Mouse (Mus musculus): Measurements from ENCODE around the gene Mpv17l. TPM values are rescaled to one million over a fixed set of nuclear protein-coding genes. Genes with fewer than 3 reads are reported as not detected.
A peak's percentile ranks its signal among the peaks of the same experiment; 100 is the strongest.
"Not testable (repeated sequence)": the region's sequence is repeated elsewhere in the genome, so short reads cannot be mapped to it uniquely, and the experiment has no call there.

Mpv17l gene
- polyA plus RNA-seq (2012; ENCODE audit: insufficient read depth, insufficient read length, missing spikeins): 2.3 and 6.7 TPM in 2 replicates

DNA sequence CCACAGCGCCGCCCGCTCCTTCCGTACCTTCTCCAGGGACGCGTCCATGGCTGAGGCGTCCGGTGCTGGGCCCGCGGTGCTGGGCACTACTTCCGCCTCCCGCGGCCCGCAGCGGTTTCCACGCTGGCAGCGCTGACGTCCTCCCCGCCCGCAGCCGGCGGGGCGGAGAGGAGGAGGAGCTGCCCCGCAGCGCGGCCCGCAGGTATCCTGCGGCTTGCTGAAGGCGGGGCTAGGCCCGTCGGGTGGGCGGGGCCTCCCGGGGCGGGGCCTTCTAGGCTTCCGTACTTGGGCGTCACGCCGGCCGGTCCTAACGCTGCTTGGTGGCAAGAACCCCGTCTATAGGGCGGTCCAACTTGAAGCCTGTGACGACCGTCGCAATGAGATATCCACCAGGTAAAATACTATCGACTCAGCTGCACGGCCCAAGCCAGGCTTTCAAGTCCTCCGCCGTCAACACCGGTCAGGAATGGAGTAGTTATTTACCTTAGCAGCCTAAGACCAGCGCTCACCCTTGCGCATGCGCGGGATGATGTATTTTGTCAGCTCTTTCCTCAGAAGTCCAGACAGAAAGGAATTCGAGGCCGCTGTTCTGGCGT, at the start of gene Mpv17l, which contains the start of gene Pdxdc1:
Mpv17l (plus strand) TSS at position 274 of the 596 bp plus-strand sequence.
Pdxdc1 (minus strand) TSS at position 244 of the 596 bp plus-strand sequence.
- peak within 1 kb of the TSS; percentile 91 for H3K27ac ChIP-seq (replicated peaks; ENCODE audit: low read depth, low read length)

DNA sequence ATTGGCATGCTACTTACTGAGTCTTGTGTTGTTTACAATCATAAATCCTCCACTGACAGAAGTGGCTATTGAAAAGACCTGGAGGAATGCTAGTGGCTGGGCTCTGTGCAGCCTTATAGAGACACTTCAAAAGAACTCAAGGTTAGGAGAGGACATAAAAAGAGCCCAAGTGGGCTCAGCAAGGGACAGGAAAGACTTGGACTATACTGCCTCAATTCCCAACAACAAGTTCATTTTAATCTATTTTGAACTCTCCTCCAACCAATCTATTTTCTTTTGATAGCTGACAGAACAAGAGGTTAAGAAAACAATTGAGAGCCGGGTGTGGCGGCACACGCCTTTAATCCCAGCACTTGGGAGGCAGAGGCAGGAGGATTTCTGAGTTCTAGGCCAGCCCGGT, 49.1 kb upstream of the Mpv17l start:
- Histone ChIP-seq H3K4me3 (ENCODE audit: insufficient read depth, low read depth, low read length) (no peak overlapping the region), H3K27ac (replicated peaks; ENCODE audit: low read depth, low read length) (no peak overlapping the region), H3K4me1 (ENCODE audit: control insufficient read depth, insufficient read depth, insufficient read length, low read length) (no peaks in the 10 kb centered on the region)

More for the DNA sequence above, at the start of gene Mpv17l, which contains the start of gene Pdxdc1:
- Histone ChIP-seq H3K4me1 (ENCODE audit: control insufficient read depth, insufficient read depth, insufficient read length, low read length) (no peaks in the 10 kb centered on the region), H3K4me3 (ENCODE audit: insufficient read depth, low read depth, low read length) (peak within 1 kb of the TSS; percentile 96)

DNA sequence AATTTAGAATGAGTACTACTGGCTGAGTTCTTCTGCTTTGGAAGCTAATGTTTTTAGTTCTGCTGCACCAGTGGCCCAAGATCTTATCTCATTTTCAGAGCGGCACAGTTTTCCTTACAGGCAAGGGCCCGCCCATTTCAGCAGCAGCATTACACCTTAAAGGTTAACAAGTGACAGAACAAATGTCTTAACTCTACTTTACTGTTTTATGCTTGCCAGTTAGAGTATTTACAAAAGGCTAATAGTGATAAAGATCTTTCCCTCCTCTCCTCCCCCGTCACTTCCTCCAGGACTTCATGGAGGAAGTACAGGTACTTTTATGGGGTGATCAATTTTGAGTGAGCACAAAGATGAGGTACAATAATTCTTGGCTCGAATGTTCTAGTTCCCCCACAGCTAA, 36.9 kb upstream of the Mpv17l start:
- Histone ChIP-seq H3K4me3 (ENCODE audit: insufficient read depth, low read depth, low read length) (no peak overlapping the region), H3K4me1 (ENCODE audit: control insufficient read depth, insufficient read depth, insufficient read length, low read length) (no peaks in the 10 kb centered on the region), H3K27ac (replicated peaks; ENCODE audit: low read depth, low read length) (peak overlapping the region; percentile 37)

DNA sequence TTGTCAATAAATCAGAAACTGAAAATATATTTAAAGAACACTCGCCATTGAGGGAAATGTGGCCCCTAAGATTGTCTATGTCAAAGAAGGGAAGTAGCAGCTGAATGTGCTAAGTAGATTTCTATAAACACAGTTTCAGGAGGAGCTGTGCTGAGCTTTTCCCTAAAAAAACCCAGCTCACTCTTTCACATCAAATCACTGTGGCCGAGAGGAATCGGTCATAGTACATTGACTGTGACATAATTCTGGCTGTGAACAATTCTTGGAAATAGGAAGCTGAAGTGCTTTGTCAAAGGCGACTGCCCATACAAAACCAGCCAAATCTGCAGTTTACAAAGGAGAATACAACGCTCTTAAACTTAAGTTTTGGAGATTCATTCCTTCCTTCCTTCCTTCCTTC, 36.3 kb upstream of the Mpv17l start:
- peak overlapping the region; percentile 37 for H3K27ac ChIP-seq (replicated peaks; ENCODE audit: low read depth, low read length)
- no peak overlapping the region for H3K4me3 ChIP-seq (ENCODE audit: insufficient read depth, low read depth, low read length)
- H3K4me1 ChIP-seq (ENCODE audit: control insufficient read depth, insufficient read depth, insufficient read length, low read length): no peaks in the 10 kb centered on the region

DNA sequence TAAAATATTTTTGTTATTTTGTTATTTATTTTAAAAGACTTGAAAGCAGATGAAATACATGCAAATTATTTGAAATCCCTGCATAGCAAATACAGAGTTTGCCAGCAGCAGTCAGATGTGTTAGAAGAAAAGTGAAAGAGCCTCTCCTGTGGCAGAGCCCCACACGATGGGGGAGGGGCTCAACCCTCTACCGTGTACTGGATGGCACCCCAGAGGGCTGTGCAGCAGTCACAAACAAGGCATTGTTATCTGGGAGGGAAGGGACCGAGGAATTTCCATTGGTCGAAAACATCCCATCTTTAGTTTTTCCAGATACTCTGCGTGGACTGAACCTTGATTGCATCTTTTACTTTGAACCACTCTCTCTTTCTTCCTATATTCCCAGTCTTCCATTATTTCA, 35.6 kb upstream of the Mpv17l start:
- H3K4me1 ChIP-seq (ENCODE audit: control insufficient read depth, insufficient read depth, insufficient read length, low read length); H3K27ac ChIP-seq (replicated peaks; ENCODE audit: low read depth, low read length); H3K4me3 ChIP-seq (ENCODE audit: insufficient read depth, low read depth, low read length): not testable (repeated sequence)

DNA sequence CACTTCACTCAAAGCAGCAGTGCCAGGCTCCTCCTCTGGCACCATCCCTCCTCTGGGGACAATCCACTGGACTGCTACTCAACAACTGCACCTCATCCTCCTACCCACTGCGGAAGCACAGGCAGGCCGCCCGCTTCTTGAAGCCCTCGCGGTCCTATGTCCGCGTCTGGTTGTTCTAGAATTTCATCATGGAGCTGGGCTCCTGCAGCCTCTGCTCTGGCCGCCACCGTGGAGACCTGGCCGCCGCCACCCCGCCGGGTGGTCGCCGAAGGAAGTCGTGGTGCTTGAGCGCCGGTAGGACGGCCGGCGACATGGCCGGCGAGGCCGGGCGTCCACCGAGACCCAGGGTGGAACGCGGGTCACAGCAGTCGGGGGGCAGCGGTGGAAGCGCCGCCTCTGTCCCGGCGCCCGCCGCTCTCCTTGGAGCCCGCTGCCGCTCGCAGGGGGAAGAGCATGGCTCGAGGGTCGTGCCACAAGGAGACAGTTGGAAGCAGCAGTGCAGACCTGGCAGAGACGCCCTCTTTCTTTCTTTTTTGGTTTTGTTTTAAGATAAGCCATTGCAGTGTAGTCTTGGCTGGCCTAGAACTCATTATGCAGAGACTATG, 34.9 kb upstream of the Mpv17l start:
- no peak overlapping the region for H3K27ac ChIP-seq (replicated peaks; ENCODE audit: low read depth, low read length)
- no peaks in the 10 kb centered on the region for H3K4me1 ChIP-seq (ENCODE audit: control insufficient read depth, insufficient read depth, insufficient read length, low read length)
- no peak overlapping the region for H3K4me3 ChIP-seq (ENCODE audit: insufficient read depth, low read depth, low read length)

DNA sequence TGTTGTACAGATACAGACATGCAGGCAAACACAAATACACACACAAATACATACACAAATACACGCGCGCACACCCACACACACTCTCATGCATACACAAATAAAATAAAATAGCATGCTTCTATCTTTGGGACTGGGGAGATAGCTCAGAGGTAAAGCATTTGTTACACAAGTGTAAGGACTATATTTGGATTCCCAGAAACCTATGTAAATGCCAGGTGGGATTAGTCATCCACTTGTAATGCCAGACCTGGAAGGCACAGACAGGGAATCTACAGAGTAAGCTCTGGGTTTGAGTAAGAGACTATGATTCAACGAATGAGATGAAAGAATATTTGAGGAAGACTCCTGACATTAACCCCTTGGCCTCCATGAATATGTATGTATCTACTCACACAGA, 27.5 kb upstream of the Mpv17l start:
- Histone ChIP-seq H3K4me1 (ENCODE audit: control insufficient read depth, insufficient read depth, insufficient read length, low read length) (no peaks in the 10 kb centered on the region), H3K27ac (replicated peaks; ENCODE audit: low read depth, low read length) (no peak overlapping the region)

DNA sequence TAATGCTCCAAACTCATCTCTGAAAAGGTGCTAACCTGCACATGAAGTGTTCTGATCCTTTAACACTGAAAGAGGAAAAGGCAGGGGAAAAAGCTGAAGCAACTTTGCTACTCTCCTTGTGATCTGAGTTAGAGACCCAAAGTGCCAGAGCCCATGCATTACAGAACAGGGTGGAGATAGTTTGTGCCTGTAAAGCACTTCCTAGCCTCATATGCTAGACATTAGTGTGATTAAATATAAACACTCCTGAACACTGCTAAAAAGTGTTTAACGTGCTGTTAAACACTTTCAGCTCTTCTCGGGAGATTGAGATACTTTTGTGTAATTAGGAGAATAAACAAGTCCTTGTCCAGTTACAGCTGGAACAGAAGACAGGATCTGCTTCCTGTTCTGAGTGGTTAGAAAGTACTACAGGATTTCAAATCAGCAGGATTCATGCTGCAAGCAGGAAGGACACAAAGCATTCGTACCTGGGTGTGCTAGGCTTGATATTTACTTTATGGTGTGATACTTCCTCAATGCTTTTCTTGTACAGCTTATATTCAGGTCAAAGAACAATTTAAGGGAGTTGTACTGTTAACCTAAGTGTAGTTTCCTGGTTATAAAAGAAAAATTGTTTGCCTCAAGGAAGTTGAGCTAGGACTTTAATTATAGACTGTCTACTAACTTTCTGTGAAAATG, 19.7 kb upstream of the Mpv17l start:
- H3K4me1 ChIP-seq (ENCODE audit: control insufficient read depth, insufficient read depth, insufficient read length, low read length): no peaks in the 10 kb centered on the region
- no peak overlapping the region for H3K27ac ChIP-seq (replicated peaks; ENCODE audit: low read depth, low read length)
- no peak overlapping the region for H3K4me3 ChIP-seq (ENCODE audit: insufficient read depth, low read depth, low read length)

More for the DNA sequence above, 27.5 kb upstream of the Mpv17l start:
- H3K4me3 ChIP-seq (ENCODE audit: insufficient read depth, low read depth, low read length): no peak overlapping the region

DNA sequence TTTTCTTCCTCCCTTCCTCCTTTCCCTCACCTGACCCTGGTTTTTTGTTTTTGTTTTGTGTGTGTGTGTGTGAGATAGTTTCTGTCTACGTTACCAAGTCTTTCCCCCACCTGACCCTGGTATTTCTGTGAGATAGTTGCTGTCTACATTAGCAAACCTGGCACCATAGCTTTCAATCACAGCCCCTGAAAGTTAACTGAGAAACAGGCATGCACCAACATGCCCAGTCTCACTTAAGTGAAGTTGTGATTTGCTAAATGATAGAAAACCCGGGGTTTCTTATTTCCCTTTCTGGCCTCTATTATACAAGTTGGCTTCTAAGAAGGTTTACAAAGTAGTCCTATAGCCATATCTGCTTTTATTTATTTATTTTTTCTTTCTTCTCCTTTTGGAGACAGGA, 12.5 kb upstream of the Mpv17l start:
- no peak overlapping the region for H3K4me3 ChIP-seq (ENCODE audit: insufficient read depth, low read depth, low read length)
- no peaks in the 10 kb centered on the region for H3K4me1 ChIP-seq (ENCODE audit: control insufficient read depth, insufficient read depth, insufficient read length, low read length)
- no peak overlapping the region for H3K27ac ChIP-seq (replicated peaks; ENCODE audit: low read depth, low read length)

DNA sequence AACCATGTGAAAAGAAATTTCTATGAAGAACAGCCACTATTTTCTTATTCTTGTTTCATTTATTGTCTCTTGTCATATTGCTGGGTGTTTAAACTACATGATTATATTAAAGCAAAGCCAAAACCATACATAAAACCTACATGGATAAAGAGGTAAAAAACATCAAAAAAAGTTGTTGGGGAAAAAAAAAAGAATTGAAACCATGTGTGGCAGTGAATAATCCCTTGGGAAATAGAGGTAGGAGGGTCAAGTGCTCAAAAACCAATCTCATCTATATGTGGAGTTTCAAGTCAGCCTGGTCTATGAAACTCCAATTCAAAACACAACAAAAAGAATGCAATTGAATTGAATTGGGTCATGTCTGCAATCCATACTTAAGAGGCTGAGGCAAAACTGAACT, 10.1 kb upstream of the Mpv17l start:
- Histone ChIP-seq H3K27ac (replicated peaks; ENCODE audit: low read depth, low read length) (no peak overlapping the region), H3K4me1 (ENCODE audit: control insufficient read depth, insufficient read depth, insufficient read length, low read length) (no peaks in the 10 kb centered on the region), H3K4me3 (ENCODE audit: insufficient read depth, low read depth, low read length) (no peak overlapping the region)

DNA sequence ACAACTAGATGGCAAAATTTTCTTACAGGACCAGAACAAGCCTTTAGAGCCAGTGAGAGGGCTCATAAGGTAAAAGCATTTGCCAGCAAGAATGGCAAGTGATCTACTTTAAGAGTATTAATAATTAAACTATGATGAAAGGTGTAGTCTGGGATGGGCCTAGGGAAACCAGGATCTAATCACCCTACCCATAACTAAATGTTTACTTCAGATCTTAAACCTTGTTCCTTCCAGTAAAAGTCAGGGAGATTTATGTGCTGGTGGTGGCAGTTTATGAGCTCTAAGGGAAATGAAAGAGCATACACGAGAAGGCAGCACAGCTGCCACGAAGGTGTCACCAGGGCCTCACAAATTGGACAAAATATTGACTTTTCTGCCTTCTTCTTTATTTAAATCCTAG, 8.9 kb upstream of the Mpv17l start:
- Histone ChIP-seq H3K4me1 (ENCODE audit: control insufficient read depth, insufficient read depth, insufficient read length, low read length) (no peaks in the 10 kb centered on the region), H3K27ac (replicated peaks; ENCODE audit: low read depth, low read length) (no peak overlapping the region), H3K4me3 (ENCODE audit: insufficient read depth, low read depth, low read length) (no peak overlapping the region)

DNA sequence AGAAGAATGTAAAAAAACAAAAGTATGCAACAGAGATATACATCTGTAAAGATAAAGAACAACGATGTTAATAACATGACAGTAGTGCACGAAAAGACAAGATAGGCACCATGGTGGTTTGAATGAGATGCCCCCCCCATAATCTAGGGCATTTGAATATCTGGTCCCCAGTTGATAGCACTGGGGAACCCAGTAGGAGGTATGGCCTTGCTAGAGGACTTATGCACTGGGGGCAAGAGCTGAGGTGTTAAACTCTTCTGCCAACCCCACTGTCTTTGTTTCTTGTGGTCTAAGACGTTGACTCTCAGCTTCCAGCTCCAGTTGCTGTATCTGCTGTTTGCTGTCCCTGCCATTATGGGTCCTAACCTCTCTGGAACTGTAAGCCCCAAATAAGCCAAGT, 7.2 kb upstream of the Mpv17l start:
- Histone ChIP-seq H3K27ac (replicated peaks; ENCODE audit: low read depth, low read length) (no peak overlapping the region), H3K4me3 (ENCODE audit: insufficient read depth, low read depth, low read length) (no peak overlapping the region), H3K4me1 (ENCODE audit: control insufficient read depth, insufficient read depth, insufficient read length, low read length) (no peaks in the 10 kb centered on the region)

DNA sequence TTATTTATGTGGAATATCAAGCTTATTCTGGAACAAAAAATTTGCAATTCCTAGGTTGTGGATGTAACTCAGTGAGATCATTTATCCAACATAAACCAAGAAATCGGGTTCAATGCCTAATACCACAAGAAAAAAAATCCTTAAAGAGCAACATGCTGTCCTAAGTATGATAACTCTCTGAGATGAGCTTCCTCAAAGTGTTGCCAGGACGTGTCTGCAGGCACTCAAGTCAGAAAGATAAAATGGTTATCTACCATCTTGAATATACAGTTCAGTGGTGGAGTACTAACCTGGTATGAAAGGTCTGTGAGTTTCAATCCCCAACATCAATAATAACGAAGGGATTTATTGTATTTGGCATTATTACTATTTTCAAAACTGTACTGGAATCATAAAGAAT, 6.6 kb upstream of the Mpv17l start:
- H3K4me3 ChIP-seq (ENCODE audit: insufficient read depth, low read depth, low read length): no peak overlapping the region
- no peaks in the 10 kb centered on the region for H3K4me1 ChIP-seq (ENCODE audit: control insufficient read depth, insufficient read depth, insufficient read length, low read length)
- no peak overlapping the region for H3K27ac ChIP-seq (replicated peaks; ENCODE audit: low read depth, low read length)

DNA sequence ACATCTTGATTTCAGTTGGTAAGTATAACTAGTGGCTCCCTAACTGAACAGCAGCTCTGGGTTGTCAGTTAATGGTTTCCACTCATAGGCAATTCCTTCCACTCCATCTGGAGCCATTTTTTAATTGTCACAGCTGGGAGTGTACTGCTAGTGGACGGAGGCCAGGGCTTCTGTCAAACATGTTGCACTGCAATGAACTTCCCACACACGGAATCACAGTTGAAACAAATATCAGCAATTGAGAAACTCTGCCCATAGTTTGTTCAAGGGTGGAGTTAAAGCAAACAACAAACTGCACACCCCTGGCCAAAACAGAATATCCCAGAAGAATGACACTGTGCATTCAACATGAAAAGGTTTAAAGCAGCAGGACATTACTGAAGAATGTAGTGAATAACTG, 4.0 kb upstream of the Mpv17l start:
- Histone ChIP-seq H3K4me1 (ENCODE audit: control insufficient read depth, insufficient read depth, insufficient read length, low read length) (no peaks in the 10 kb centered on the region), H3K4me3 (ENCODE audit: insufficient read depth, low read depth, low read length) (no peak overlapping the region), H3K27ac (replicated peaks; ENCODE audit: low read depth, low read length) (no peak overlapping the region)

DNA sequence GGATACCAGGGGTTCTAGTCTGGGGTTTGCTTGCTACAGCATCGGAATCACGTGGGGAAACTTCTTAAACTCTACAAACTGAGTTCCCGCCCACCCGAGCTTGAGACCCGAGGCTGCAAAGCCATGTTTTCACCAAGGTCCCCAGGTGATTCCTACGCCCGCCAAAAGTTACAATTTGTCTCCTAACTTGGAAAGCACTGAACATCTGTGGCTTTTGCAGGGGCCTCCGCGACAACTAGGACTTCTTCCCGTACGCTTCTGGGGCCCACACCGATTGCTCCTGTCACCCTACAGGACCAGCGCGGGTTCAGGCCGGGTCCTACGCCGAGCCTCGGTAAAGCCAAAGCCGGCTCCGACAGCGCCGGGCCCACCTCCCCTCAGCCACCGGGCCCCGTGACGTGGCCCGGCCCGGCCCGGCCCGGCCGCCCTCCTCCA, 547 bp upstream of the Mpv17l start:
- Histone ChIP-seq H3K27ac (replicated peaks; ENCODE audit: low read depth, low read length) (peak overlapping the region; percentile 28), H3K4me3 (ENCODE audit: insufficient read depth, low read depth, low read length) (peak overlapping the region; percentile 96), H3K4me1 (ENCODE audit: control insufficient read depth, insufficient read depth, insufficient read length, low read length) (no peaks in the 10 kb centered on the region)

DNA sequence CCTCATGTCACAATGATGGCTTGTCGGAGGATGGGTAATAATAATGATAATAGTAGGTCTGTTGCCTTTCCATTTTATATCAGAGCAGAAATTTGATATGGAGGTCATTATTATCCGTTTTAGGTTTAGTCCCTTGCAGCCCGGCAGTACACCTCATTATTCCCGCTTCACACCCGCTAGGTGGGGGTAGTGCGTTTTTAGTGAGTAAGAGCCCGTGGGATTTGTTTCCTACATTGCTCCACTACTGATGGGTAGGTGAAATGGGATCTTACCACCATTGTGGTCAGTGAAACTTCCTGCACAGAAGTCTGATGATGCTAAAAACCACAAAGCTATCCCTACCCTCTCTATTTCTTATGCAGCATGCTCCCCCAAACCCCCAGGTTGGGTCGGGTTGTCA, 527 bp downstream of the Mpv17l start:
- Histone ChIP-seq H3K27ac (replicated peaks; ENCODE audit: low read depth, low read length) (peak overlapping the region; percentile 91), H3K4me3 (ENCODE audit: insufficient read depth, low read depth, low read length) (peak overlapping the region; percentile 96), H3K4me1 (ENCODE audit: control insufficient read depth, insufficient read depth, insufficient read length, low read length) (no peaks in the 10 kb centered on the region)
